Mouse (Mus musculus): ENCODE data around the gene H1foo.

Gene H1foo

DNA sequence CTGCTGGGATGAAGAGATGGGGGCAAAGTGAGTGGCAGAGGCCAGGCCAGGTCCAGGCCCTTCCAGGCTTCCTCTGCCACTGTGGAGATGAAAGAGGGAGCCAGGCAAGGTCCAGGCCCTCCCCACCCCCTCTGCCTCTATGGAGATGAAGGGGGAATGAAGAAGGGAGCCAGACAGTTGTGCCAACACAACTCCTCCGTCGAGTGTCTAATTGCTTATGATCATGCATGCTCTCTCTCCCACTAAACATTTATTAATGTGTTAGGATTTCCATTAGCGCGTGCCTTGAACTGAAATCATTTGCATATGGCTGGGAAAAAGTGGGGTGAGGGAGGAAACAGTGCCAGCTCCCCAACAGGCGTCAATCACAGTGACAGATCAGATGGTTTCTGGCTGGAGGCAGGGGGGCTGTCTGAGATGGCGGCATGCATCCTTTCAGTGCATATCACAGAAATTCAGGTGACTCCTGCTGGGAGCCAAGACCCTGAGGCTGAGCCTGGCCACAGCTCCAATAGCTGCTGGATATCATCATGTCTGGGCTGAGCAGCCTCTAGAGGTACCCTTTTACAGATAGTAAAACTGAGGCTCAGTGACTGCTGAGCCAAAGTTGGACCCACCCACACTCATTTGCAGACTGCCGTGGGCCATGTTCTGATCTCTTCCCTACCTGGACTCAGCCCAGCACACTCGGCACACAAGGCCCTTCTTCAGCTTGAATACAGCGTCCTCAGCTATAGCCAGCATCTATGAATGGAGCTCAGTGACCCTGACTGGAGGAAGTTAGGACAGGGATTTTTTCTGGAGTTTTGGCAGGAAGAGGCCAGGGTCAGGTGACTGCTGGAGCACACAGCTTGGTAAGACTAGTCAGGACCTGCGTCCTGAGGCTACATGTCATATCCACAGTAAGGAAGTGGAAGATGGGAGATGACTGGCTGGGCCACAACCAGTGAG lies 17.2 kb upstream of the H1foo start:
- no peak for DNase-seq (ENCODE audit: low spot score)

DNA sequence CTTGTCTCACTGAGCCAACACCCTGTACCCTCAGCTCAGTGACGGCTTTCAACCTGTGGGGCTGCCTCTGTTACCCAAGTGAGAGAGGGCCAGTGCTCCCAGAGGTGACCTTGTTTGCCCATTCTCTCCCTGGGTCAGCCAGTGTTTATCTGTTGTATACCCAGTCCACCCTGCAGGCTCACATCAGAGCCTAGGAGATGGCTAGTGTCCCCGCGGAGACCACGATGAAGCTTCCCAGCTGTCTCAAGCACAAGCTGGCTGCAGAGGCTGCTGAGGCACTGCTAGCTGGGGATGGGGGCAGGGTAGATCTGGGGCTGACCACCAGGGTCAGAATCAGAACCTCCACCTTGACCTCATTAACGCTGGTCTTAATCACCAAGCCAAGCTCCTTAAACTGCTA lies 14.7 kb upstream of the H1foo start:
- DNase-seq (ENCODE audit: low spot score) = no peak

DNA sequence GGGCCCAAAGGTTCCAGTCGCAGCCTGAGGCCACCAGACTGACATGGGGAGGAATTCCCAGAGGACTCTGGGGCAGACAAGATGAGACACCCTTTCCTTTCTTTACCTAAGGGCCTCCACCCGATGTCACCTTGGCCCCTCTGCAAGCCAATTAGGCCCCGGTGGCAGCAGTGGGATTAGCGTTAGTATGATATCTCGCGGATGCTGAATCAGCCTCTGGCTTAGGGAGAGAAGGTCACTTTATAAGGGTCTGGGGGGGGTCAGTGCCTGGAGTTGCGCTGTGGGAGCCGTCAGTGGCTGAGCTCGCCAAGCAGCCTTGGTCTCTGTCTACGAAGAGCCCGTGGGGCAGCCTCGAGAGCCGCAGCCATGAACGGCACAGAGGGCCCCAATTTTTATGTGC lies 13.1 kb upstream of the H1foo start, which contains the start of gene Rho:
Gene Rho (plus strand): TSS at position 110 of the 400 bp plus-strand sequence.
- DNase-seq (ENCODE audit: low spot score) = no peak

DNA sequence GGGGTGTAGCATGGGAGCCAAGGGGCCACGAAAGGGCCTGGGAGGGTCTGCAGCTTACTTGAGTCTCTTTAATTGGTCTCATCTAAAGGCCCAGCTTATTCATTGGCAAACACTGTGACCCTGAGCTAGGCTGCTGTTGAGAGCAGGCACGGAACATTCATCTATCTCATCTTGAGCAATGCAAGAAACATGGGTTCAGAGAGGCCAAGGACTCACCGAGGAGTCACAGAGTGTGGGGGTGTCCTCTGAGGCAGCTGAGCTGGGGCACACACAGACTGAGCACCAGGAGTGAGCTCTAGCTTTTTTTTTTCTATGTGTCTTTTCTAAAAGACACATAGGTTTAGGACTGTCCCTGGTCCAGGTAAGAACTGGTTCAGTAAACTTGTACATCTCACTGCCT lies 12.3 kb upstream of the H1foo start:
- DNase-seq (ENCODE audit: low spot score) = no peak

DNA sequence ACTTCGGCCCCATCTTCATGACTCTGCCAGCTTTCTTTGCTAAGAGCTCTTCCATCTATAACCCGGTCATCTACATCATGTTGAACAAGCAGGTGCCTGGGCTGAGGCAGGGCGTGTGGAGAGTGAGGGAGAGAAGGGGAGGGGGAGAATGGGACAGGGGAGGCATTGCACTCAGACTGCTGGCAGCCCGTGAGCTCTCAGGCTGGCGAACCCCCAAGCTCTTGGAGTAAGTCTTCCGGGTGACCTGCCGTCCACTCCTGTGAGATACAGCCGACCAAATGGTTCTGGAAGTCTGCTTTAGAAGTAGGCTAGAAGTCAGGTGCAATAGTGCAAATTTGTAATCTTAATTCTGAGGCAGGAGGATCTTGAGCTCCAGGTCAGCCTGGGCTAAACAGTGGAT lies 9.2 kb upstream of the H1foo start:
- no peak for DNase-seq (ENCODE audit: low spot score)

DNA sequence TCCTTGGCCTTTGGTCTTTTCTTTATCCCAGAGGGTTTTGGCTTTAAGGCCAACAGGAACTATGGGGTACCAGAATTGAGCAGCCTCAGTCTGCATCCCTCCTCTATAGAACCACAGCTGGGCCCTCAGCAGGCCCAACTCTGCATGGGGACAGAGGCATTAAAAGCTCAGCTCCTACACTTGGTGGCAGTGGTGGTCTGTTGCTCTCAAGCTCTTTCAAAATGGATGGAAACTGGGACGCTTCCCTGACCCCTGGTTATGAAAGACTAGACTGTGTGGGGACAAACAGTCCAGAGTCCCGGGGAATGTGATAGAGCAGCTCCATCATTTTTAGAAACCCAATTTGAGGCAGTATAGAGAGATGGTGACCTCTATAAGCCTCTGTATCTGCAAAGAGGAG lies 6.7 kb upstream of the H1foo start:
- DNase-seq (ENCODE audit: low spot score) = no peak

DNA sequence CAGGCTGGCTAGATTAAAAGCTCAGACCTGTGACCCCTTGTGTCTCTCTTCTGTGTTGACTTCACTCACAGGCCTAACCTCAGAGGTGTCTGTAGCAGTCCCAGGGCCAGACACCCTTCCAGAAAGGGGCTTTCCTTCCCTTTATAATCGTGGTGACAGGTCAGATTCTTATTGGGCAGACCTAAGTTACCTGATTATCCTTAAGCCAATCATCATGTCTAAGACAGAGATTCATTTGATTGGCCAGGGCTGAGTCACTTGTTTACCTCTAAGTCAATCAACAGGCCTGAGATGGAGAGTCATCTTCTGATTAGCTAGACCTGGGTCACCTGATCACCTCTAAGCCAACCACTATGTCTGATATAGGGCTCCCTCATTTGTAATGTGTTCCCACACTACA lies 5.9 kb upstream of the H1foo start:
- DNase-seq (ENCODE audit: low spot score) = no peak

DNA sequence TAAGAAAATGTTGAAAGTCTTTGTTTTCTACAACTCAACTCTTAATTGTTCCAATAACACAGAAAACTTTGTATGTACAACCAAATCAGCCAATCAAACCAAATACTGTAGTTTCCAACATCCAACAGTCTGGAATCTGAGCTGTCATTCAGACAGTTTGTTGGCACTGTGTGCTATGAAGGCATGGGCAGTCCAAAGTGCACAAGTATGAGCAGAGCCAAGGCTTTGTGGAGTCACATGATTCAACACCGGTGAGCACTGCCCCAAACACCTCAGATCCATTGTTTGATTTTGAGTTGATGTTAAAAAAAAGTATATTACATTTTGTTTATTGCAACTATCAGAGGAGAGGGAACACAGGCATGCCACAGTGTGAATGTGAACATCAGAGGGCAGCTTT lies 4.1 kb upstream of the H1foo start:
- no peak for DNase-seq (ENCODE audit: low spot score)

DNA sequence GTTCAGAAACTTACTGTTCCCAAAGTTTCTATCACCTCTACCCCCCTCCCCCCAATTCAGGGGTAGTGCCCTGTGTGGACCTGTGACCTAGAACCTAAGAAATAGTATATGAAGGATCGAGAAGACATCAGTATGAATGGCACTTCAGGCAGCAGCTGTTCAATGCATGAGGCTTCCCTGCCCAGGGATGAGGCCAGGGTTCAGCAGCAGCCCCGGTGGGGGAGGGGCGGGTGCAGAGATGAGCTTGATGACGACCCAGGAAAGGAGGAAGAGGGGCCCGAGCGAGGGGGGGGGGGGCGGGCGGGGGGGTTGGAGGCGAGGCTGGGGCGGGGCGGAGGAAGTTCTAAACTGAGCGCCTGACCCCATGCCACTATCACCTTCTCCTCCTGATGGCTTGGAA lies 3.6 kb upstream of the H1foo start:
- DNase-seq (ENCODE audit: low spot score) = no peak

DNA sequence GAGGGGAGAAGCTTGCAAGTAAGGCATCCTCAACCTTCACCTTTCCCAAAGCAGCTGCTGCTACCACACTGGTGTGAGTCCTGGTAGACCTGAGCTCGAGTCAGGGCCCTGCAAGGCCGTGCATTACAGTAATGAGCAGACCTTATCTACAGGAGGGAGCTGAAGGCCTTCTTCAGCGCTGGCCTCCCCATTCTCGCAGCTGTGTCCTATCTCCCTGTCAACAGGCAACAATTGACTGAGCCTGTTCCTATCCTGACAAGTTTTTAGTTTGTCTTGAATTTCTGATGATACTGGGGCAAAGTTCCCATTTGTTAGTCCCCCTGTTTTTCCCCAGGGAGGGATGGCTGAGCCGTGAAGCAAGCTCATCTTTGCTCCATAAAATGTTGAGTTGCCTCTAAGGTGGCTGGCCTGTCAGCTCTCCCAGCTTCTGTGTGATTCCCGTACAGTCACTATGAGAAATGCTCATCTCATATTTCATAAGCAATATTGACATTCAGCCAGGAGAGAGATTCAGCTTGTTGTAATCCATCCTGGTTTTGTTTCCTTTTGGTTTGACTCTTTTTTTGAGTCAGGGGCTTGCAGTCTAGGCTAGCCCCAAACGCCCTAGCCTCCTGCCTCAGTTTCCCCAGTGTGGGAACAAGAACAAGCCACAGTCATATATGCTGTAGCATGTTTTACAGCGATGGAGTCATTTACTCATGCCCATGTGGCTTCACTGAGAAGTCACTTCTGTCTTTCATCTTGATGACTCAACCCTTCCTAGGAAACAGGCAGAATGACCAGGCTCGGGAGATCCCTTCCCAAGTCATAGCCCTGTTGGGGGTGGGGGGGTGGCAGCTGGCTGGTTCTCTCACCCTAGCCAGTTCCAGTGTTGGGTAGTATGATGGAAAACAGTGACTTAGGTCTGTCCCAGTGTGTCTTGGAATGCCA lies 975 bp upstream of the H1foo start:
- DNase-seq (ENCODE audit: low spot score) = no peak

DNA sequence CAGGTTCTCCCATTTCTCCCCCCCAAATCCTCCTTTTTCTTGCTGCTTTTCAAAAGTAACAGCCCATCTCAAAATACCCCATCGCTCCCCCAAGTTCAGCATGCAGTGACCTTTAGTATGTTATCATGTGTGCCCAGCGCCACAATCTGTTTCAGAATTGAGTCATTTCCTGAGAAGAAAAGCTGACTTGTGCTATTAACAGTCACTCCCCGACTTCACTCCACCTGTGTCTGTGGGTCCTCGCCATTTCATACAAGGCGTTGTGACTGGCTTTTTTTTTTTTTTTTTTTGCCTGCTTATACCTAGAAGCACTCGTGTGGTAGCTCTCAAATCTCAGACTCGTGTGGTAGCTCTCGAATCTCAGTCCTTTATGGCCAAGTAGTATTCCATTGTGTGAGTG lies 895 bp downstream of the H1foo start:
- DNase-seq (ENCODE audit: low spot score) = no peak

DNA sequence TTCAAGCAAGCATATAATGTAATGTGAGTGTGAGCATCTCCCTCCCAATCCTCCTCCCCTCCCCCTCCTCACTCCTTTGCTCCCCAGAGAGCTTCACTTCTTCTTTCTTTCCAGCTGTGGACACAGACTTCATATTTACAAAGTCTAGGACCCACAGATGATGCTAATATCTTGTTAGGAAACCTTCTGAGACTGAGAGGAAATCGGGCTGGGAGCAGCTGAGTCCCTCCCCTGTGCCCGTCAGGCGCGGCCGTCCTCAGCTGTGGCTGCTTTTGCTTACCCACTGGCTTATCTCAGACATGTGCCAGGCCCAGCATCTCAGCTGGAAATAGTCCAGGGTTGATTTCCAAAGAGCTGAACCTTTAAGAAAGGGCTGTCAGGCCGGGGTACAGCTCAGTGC lies 1.7 kb downstream of the H1foo start:
- no peak for DNase-seq (ENCODE audit: low spot score)

DNA sequence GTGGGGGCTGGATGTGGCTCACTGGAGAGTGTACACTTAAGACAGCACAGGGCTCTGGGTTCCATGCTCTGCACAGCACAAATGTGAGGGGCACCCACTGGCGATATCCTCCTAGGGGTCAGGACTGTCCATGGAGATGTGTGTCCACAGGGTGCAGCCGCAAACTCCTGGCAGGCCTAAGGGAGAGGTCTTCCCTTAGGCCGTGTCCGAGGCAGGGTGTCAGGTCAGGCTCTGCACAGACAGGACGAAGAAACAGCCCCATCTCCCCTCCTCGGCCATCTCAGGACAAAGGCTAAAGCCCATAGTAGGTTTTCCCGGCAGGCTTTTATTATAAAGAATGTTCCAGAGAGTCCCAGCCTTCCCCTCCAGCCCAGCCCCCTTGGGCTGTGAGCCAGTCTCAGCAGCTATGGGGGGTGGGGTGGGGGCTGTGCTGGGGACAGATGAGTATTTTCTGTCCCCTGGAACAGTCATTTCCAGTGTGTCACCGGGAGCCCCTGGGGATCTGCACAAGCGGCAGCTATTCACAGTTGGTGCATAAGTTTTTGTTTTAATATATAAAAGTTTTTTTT lies 9.9 kb downstream of the H1foo start:
- DNase-seq (ENCODE audit: low spot score) = no peak

DNA sequence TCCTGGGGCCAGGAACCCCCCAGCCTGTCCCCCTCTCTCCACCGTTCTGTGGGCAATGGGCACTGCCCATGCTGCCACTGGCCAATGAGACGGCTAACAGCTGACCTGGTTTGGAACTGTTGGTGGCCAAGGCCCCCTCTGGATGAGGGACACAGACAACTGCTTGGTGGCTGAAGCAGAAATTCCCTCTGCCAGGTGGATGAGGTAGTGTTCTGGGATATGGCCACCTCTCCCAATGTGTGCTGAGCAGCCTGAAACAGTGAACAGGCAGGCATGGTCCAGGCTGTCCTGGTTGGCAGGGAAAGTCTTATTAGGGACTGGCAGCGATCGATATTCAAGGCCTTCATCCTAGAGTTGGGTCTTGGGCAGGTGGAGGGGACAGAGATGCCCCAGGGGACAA lies 10.4 kb downstream of the H1foo start:
- DNase-seq (ENCODE audit: low spot score) = no peak

DNA sequence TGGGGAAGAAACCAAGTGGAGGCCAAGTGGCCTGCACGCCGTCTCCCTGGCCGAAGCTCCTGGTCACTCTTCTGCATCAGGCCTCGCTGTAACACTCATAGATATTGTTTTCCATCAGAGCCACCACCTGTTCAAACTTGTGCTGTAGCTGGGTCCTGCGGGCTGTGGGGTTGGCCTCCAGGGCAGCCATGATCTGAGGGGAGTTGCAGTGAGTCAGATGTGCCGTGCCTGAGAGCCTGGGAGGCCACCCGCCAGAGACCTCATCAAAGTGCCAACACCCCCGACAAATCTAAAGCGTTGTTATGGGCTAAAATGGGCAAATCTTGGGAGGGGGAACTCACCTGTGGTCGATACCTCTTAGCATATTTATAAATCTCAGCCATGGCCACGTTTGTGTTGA lies 10.9 kb downstream of the H1foo start:
- no peak for DNase-seq (ENCODE audit: low spot score)

DNA sequence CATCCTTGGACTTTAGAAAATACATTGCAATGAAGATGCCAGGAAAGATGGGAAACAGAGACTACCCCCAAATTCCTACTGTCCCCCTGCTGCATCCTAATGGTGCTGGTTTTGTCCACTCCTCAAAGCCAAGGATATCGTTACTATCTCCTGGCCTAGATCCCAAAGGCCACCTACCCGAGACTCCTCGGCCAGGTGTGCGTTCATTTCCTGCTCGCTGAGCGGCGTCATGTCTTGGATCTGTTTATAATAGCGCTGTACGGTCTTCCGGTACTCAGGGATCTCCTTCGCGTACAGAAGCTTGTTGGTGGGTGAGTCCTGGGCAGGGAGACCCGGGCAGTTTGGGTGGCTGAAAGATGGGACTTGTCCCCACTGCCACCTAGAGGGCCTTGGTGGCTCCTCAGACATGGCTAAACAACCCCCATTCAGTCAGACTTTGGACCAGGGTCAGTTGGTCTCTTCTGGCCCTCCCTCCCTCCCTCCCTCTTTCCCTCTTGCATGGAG lies 11.7 kb downstream of the H1foo start:
- no peak for DNase-seq (ENCODE audit: low spot score)

DNA sequence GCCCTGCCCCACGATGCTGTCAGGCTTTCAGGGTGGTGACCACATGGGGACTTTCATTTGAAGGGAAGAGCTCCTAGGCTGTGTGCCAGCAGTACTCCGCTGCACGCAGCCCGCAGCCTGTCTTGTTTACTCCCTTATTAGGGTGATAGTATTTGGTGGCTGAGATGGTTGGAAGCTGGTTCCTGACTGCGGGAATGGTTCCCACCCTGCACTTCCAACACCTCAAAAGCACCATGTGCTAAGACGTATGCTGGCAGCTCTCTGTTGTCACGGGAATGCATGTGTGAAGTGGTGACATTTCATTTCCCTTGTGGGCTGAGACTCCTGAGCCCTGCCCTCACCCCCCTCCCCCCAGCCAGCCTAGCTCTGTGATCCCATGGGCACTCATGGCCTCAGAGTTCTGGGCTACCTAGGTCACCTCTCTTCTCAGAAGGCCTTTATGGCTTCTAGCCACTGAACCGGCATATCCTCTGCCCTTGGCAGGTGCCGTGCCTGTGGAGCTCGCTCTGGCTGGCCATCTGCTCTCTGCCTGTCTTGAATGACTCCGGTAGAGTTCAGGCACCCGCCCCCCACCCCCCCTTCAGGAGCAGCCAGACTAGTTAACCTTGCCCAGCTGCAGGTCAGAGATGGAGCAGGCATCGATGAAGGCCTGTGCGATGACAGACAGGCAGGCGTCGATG lies 12.3 kb downstream of the H1foo start:
- no peak for DNase-seq (ENCODE audit: low spot score)

DNA sequence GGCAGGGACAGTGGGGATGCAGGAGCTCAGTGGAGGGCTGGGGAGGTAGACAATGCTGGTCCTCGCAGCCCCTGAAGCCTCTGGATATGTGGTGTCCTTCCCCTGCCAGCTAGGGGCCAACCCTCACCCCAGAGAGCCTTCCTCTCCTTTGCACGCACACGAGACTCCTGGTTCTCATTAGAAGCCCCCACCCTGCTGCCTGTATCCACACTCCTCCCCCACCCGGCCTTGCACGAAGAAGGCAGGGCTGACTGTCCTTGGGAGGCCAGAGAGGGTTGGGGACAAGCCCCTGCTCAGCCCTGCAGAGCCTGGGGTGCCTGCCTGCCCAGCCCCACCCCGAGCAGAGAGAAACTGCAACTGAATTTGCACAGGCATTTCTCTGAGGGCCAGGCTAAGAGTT lies 12.9 kb downstream of the H1foo start:
- DNase-seq (ENCODE audit: low spot score) = peak; percentile 64

DNA sequence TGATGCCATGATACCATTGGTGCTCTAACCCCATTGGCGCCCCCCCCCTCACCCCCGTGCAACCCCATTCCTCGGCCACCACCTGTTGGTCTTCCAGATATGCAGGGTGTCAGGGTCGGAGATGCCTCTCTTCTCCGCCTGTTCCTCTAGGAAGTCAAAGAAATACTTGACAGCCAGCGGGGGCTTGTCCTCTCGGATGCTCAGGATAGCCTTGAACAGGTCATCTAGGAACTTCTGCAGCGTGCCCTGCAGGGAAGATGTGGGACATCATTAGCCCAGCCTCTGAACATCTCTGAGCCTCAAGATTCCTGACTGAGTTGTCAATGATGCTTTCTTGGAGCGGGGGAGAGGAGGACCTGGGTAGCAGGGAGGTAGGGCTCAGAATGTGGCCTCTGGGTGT lies 13.7 kb downstream of the H1foo start:
- DNase-seq (ENCODE audit: low spot score) = no peak

DNA sequence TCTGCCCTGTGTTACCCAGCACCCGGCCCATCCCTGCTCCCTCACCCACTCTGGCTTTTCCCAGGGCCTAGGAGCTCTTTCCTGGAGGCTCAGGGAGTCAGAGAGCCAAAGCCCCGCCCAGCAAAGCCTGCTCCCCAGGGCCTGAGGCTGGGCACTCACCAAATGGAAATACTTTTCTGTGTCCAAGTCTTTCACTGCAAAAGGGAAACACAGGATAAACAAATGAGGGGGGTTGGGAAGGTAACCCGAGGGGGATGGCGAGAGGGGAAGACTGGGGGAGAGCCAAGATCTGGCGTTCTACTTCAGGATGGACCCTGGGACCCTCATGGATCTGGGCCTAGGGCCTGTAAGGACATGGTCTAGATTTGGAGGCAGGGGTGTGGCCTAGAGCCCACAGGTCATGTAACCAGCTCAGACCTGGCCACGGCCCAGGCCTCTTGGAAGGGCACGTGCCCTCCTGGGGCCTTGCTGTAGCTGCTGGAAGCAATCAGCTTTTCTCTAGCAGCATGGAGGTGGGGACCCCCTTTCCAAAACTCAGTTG lies 14.5 kb downstream of the H1foo start:
- DNase-seq (ENCODE audit: low spot score) = peak; percentile 86

DNA sequence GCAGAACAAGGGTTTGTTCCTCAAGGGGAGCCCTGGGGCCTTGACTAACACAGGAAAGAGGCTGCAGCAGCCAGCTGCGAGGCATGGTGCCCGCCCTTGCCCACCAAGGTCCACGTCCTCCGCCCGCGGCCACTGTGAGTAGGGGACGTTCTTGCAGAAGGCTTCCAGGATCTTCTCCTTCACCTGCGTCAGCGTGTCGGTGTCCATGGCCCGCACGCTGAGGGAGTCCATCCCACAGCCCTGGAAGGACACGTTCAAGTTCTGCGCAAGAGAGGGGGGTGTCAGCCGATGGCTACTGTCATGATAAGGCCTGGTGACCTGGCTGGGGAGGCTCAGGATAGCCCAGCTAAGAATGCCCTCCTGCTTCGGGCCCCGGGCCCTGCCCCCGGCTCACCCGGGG lies 15.6 kb downstream of the H1foo start:
- DNase-seq (ENCODE audit: low spot score) = no peak

DNA sequence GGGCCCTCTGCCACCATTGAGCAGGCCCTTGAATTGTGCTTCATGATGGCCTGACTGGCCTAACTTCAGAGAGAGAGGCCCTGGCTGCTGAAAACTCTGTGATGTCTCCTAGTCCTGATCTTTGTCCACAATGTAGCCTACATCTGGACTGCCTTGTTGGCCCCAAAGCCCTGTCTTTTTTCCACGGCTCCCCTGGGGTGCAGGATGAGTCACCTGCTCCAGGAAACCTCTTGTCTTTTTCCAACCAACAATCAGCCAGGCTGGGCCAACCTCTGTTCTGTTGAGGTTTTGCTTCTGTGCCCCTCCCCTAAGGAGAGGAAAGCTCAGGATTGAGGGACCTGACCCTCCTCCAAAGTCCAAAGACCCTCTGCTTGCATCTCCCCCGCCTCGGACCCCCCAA lies 17.0 kb downstream of the H1foo start:
- no peak for DNase-seq (ENCODE audit: low spot score)
